In the genomic region with DNA sequence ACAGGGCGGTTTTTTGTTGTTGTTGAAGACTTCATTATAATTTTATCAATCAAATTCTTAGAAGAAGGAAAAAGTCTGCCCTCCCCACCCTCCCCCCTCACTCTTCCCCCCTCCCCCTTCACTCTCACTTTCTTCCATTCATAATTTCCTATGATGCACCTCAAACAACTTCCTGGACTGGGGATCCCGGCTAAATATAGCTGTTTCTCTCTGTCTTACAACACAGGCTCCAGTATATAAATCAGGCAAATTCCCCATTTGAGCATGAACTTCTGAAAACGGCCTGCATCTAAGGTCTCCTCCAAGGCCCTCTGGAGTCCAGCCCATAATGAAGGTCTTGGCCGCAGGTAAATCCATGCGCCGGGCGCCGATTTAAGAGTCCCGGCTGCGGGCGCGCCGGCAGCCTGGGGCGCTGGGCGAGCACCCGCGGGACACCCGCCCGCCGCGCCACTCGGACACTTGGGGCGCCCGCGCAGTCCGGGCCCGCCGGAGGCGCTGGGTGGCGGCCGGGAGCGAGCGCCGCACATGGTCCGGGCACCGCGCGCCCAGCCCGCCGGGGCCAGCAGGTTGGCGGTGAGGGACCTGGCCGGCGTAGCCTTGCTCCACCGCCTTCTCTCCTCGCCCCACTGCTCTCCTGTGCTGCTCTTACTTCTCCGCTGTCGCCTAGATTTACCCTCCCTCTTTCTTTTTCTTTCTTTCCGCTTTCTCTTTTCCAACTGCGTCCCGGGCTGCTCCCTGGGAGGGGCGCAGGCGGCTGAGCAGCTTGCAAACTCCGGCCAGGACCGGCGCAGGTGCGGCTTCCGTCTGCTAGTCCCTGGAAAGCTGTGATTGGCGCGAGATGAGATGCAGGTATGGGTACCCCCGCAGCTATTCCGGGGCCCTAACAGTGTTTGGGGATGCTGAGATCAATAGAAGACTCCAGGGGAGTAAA, we compare ENCODE assay signal across 8 mouse cellular contexts. TPM values are rescaled to one million over a fixed set of nuclear protein-coding genes. Genes with fewer than 3 reads are reported as not detected.
DNase-seq lines count a peak whose midpoint lies in the region; ATAC-seq lines count a peak whose summit lies in the region.

No protein-coding gene starts in this region.

- peak overlapping the region; percentile 49 for H3K9ac ChIP-seq in limb, embryonic 11.5 days (ENCODE audit: low read length)
- H3K9ac ChIP-seq in midbrain, embryonic 13.5 days (replicated peaks): peak overlapping the region; percentile 63

- H3K27ac ChIP-seq in embryonic facial prominence, embryonic 10.5 days (replicated peaks): peak overlapping the region; percentile 67
- no peak overlapping the region for H3K27ac ChIP-seq in limb, embryonic 11.5 days (replicated peaks; ENCODE audit: low read depth, low read length)
- H3K27ac ChIP-seq in midbrain, embryonic 13.5 days: no peak overlapping the region

- ATAC-seq in limb, embryonic 11.5 days (ENCODE audit: insufficient number of reproducible peaks, low FRiP score, low TSS enrichment, low read depth): no peak
- 0 out of 2 replicates have a peak, but pooled peaks have one; percentile 31 for ATAC-seq in midbrain, embryonic 13.5 days

- H3K27me3 ChIP-seq in embryonic facial prominence, embryonic 10.5 days (replicated peaks; ENCODE audit: low read depth, poor library complexity, severe bottlenecking): peaks cover 97% of the 10 kb centered on the region
- peaks cover 43% of the 10 kb centered on the region for H3K27me3 ChIP-seq in limb, embryonic 11.5 days (ENCODE audit: control insufficient read depth, insufficient read depth, low read length)
- peaks cover 79% of the 10 kb centered on the region for H3K27me3 ChIP-seq in midbrain, embryonic 13.5 days

- H3K4me1 ChIP-seq in embryonic facial prominence, embryonic 10.5 days: peaks cover 51% of the 10 kb centered on the region
- peaks cover 10% of the 10 kb centered on the region; the same call in 1 of the 2 replicates for H3K4me1 ChIP-seq in limb, embryonic 11.5 days (ENCODE audit: control insufficient read depth, insufficient read depth, low read length)
- peaks cover 17% of the 10 kb centered on the region for H3K4me1 ChIP-seq in midbrain, embryonic 13.5 days (replicated peaks)

- H3K4me2 ChIP-seq in limb, embryonic 11.5 days (ENCODE audit: low read depth, severe bottlenecking): peak overlapping the region; percentile 93
- H3K4me2 ChIP-seq in midbrain, embryonic 13.5 days (replicated peaks): peak overlapping the region; percentile 92

- H3K9me3 ChIP-seq in embryonic facial prominence, embryonic 10.5 days: no peaks in the 10 kb centered on the region
- no peaks in the 10 kb centered on the region for H3K9me3 ChIP-seq in limb, embryonic 11.5 days (ENCODE audit: control insufficient read depth, low read length)
- H3K9me3 ChIP-seq in midbrain, embryonic 13.5 days: no peaks in the 10 kb centered on the region

- 1% methylated on average over 61 of the region's 61 CpGs for WGBS in embryonic facial prominence, embryonic 10.5 days
- WGBS in limb, embryonic 11.5 days: under 1% methylated on average over 60 of the region's 61 CpGs
- WGBS in midbrain, embryonic 13.5 days: under 1% methylated on average over 49 of the region's 61 CpGs

- intact Hi-C loops in heart, postnatal 36 days (cut with DNase I): no loop called here
- intact Hi-C loops in left cerebral cortex, postnatal 25 days (cut with DNase I): no loop called here

- peak; percentile 83 for DNase-seq in 3134 (ENCODE audit: extremely low read depth, insufficient read length, low spot score)
- DNase-seq in CD4-positive, CD25-positive, alpha-beta regulatory T cell, adult 2 months (ENCODE audit: low read depth, low spot score): peak; percentile 56
- peak; percentile 65 for DNase-seq in embryonic facial prominence, embryonic 10.5 days (ENCODE audit: low spot score)
- DNase-seq in heart, postnatal 36 days: peak; percentile 66 to 71
- DNase-seq in limb, embryonic 11.5 days (ENCODE audit: low spot score): peak; percentile 64
- DNase-seq in left cerebral cortex, postnatal 25 days (ENCODE audit: low spot score in 2 of 2): no peak
- DNase-seq in spleen, postnatal 4 days (ENCODE audit: low spot score in 2 of 2): no peak

- H3K4me3 ChIP-seq in embryonic facial prominence, embryonic 10.5 days: peak overlapping the region; percentile 64
- H3K4me3 ChIP-seq in limb, embryonic 11.5 days (ENCODE audit: low read depth, low read length): peak overlapping the region; percentile 36
- peak overlapping the region; percentile 52 for H3K4me3 ChIP-seq in midbrain, embryonic 13.5 days (replicated peaks)

- H3K36me3 ChIP-seq in embryonic facial prominence, embryonic 10.5 days (replicated peaks): no peaks in the 10 kb centered on the region
- no peaks in the 10 kb centered on the region for H3K36me3 ChIP-seq in limb, embryonic 11.5 days (ENCODE audit: control insufficient read depth, insufficient read depth, low read length)
- H3K36me3 ChIP-seq in midbrain, embryonic 13.5 days: no peaks in the 10 kb centered on the region

RNA-seq across cellular contexts. Expression of gene Lif, which starts 9.2 kb away (rescaled TPM):
- 0.09 and 0.36 TPM in 2 replicates for polyA plus RNA-seq in embryonic facial prominence, embryonic 10.5 days (2016; fragmentation: Nextera tagmentation; extraction: Ambion mirVana)
- total RNA-seq in heart, postnatal 36 days (2021): under 1 TPM; 0.16 to 0.50 TPM
- polyA plus RNA-seq in limb, embryonic 11.5 days (2014; fragmentation: Nextera tagmentation; extraction: Ambion mirVana): 0.04 and 0.05 TPM in 2 replicates
- 0.19 TPM in 1 of 2 replicates, not detected in the other for polyA plus RNA-seq in midbrain, embryonic 13.5 days (2015; fragmentation: Nextera tagmentation; extraction: Ambion mirVana)
- under 1 TPM; 0.23 to 0.25 TPM for total RNA-seq in left cerebral cortex, postnatal 25 days (2021)

RNA-seq across cellular contexts. Expression of gene Osm, which starts 30.3 kb away (rescaled TPM):
- polyA plus RNA-seq in embryonic facial prominence, embryonic 10.5 days (2016; fragmentation: Nextera tagmentation; extraction: Ambion mirVana): not detected in 2 replicates
- not detected for total RNA-seq in heart, postnatal 36 days (2021)
- not detected in 2 replicates for polyA plus RNA-seq in limb, embryonic 11.5 days (2014; fragmentation: Nextera tagmentation; extraction: Ambion mirVana)
- polyA plus RNA-seq in midbrain, embryonic 13.5 days (2015; fragmentation: Nextera tagmentation; extraction: Ambion mirVana): 0.12 TPM in 1 of 2 replicates, not detected in the other
- under 1 TPM in 1 of 2 experiments, not detected in 1; 0.16 TPM for total RNA-seq in left cerebral cortex, postnatal 25 days (2021)

RNA-seq across cellular contexts. Expression of gene Castor1, which starts 48.5 kb away (rescaled TPM):
- polyA plus RNA-seq in embryonic facial prominence, embryonic 10.5 days (2016; fragmentation: Nextera tagmentation; extraction: Ambion mirVana): 2.2 and 2.4 TPM in 2 replicates
- 1 to 10 TPM; 5.2 to 5.5 TPM for total RNA-seq in heart, postnatal 36 days (2021)
- polyA plus RNA-seq in limb, embryonic 11.5 days (2014; fragmentation: Nextera tagmentation; extraction: Ambion mirVana): 1.1 and 1.5 TPM in 2 replicates
- polyA plus RNA-seq in midbrain, embryonic 13.5 days (2015; fragmentation: Nextera tagmentation; extraction: Ambion mirVana): 1.5 and 1.6 TPM in 2 replicates
- total RNA-seq in left cerebral cortex, postnatal 25 days (2021): 1 to 10 TPM; 3.9 to 6.1 TPM

Comparison
In these comparisons a context has a peak if more than half of its experiments do, and no peak if none do; other contexts are left out.
1. DNase-seq: peak in 3134 (single experiment), CD4-positive, CD25-positive, alpha-beta regulatory T cell, adult 2 months (single experiment), embryonic facial prominence, embryonic 10.5 days (single experiment), heart, postnatal 36 days (2 of 2) and limb, embryonic 11.5 days (single experiment); none in left cerebral cortex, postnatal 25 days (0 of 2) and spleen, postnatal 4 days (0 of 2).
2. Peak in every context shown above with its lines, with median percentiles within 50 percentile points of each other: H3K4me3 ChIP-seq.